In genomic region chr3:136917080-136917479, GRCm38 (mm10) we compare ENCODE assay signal across 22 mouse cellular contexts.
"Had no signal": no experiment of that assay in that cellular context is flagged by ENCODE, and none has a peak within 500 bp of the region (broad histone marks: within the 10 kb centered on the region; RNA-seq: fewer than 3 reads in every experiment).

No protein-coding gene starts in this region.

- H3K27ac ChIP-seq: kidney, embryonic 15.5 days; limb, embryonic 10.5 days; limb, embryonic 13.5 days; liver, embryonic 12.5 days; liver, embryonic 15.5 days; lung, embryonic 15.5 days; midbrain, embryonic 10.5 days; midbrain, embryonic 13.5 days; neural tube, embryonic 13.5 days; stomach, postnatal 0 days had no signal

- DNase-seq: kidney, postnatal 10 days; kidney, postnatal 36 days; liver; lung, adult 18-20 months; lung, postnatal 10 days; lung, postnatal 36 days; thymus, adult 2 months; thymus, postnatal 14 days; thymus, postnatal 4 days had no signal

- ATAC-seq: liver, embryonic 12.5 days; midbrain, embryonic 13.5 days; midbrain, embryonic 16.5 days had no signal

- H3K4me1 ChIP-seq: kidney, embryonic 15.5 days; limb, embryonic 10.5 days; limb, embryonic 13.5 days; liver, embryonic 12.5 days; liver, embryonic 15.5 days; lung, embryonic 15.5 days; megakaryocyte, embryonic 14.5 days; midbrain, embryonic 10.5 days; neural tube, embryonic 13.5 days had no signal

- H3K27me3 ChIP-seq: kidney, embryonic 15.5 days; limb, embryonic 13.5 days; liver, embryonic 12.5 days; liver, embryonic 15.5 days; lung, embryonic 15.5 days; megakaryocyte, embryonic 14.5 days; midbrain, embryonic 13.5 days; neural tube, embryonic 13.5 days had no signal

- H3K4me3 ChIP-seq: kidney, embryonic 15.5 days; limb, embryonic 10.5 days; limb, embryonic 13.5 days; liver, embryonic 12.5 days; liver, embryonic 15.5 days; lung, embryonic 15.5 days; megakaryocyte, embryonic 14.5 days; midbrain, embryonic 10.5 days; midbrain, embryonic 13.5 days; myocyte; neural tube, embryonic 13.5 days had no signal
